Mouse (Mus musculus) B cell, adult 2 months (primary cell): ENCODE results near the gene Slc3a1.

ENCODE experiments used
- DNase-seq, 2 experiments: peaks; one replicate each; pipeline ENCODE4 v3.0.0; 2022

Slc3a1 gene

DNA sequence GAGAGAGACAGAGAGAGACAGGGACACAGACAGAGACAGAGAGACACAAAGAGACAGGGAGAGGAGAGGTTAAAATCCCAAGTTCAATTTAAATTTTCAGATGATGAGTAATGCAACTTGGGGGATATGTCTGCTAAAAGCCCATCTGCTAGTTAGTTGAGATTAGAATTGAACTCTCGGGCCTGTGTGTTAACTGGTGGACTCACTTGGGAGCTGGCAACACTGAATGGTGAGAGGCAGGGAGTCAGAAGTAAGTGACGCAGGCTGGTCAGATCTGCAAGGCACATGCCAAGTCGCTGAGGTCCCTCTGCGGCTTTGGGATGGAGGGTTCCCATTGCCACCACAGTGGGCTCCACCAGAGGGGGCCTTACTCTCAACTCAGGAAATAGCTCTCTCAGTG is 10.1 kb downstream of the Slc3a1 start:
- DNase-seq, result no peak

- no peak for DNase-seq
Observed at GRCm38 (mm10) chr17:85038761-85039160, 10.6 kb downstream of the Slc3a1 start.

DNA sequence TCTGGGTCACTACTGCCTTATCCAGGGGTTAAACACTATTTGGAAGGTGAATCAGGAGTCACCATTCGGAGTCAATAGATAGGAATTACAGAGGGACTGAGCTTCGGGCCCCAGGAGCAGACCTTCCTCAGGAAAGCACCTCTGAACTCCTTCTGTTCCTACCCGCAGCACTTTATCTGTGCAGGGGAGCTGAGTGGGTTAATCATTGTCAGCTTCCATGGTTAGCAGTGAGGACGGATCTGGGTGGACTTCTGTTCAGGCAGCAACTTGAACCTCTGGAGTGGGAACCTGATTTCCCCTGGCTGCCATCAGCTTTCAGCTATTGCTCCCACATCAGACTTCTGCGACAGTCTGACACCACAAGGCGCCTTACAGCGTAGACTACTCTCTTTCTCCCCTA is 12.7 kb downstream of the Slc3a1 start:
- DNase-seq, result no peak

DNA sequence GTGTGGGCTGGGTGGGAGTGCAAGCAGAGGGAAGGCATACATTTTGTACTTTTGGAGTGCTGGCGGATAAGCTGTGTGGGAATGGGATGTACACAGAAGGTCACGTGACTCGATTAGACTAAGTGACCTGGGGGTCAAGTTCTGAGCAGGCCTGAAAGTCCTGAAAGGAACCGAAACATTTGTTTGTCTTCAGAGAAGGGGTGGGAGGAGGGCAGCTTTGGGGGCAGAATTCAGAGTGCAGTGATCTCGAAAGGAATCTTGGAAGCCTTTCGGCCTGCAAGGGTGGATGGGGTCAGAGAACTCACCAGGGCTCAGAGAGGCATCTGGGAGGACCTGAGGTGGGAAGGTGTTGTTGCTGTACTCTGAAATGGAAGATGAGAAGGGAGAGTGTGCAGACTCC is 14.2 kb downstream of the Slc3a1 start:
- no peak for DNase-seq

DNA sequence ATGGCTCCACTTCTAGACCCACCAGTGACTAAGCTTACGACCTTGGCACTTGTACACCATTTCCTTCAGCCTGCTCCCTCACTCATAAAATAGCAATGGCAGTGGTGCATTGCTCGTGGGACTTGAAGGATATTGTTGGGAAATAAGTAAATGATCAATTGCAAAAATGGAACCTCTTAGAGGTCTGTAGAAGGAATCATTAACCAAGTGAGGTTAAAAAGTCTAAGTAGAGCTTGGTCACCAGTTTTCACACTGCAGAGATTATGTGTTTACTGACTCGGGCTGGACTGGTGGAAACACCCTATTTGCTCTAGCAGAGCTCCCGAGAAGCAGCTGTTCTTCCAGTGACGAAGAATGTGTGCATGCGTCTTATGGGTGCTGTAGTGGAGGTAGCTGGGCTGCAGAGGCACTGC is 15.2 kb downstream of the Slc3a1 start:
- DNase-seq, result no peak

- no peak for DNase-seq
Observed at GRCm38 (mm10) chr17:85044466-85044865, 16.3 kb downstream of the Slc3a1 start.

- no peak for DNase-seq
Observed at GRCm38 (mm10) chr17:85045160-85045559, 17.0 kb downstream of the Slc3a1 start.

- DNase-seq, result no peak
Observed at GRCm38 (mm10) chr17:85048379-85048778, 20.2 kb downstream of the Slc3a1 start.

DNA sequence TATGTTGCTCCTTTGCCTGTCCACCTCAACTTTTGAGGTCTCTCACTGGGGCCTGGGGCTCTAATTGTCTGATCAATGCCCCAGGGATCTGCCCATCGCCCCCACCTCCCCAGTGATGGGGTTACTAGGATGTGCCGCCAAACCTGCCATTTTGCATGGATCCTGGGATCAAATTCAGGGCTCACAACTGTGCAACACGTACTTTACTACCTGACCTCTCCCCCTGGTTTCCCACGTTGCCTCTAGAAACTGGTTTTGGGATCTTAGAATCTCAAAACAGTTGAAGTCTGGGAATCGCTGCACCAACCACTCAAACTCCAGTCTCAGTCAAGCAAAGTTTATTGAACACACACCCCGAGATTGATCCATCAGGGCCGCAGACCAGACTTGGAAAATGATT is 30.1 kb downstream of the Slc3a1 start:
- no peak for DNase-seq

GRCm38 (mm10) chr17:85059136-85059535 is 31.0 kb downstream of the Slc3a1 start:
- no peak for DNase-seq

- no peak for DNase-seq
Observed at GRCm38 (mm10) chr17:85063560-85063959, 35.4 kb downstream of the Slc3a1 start.

DNA sequence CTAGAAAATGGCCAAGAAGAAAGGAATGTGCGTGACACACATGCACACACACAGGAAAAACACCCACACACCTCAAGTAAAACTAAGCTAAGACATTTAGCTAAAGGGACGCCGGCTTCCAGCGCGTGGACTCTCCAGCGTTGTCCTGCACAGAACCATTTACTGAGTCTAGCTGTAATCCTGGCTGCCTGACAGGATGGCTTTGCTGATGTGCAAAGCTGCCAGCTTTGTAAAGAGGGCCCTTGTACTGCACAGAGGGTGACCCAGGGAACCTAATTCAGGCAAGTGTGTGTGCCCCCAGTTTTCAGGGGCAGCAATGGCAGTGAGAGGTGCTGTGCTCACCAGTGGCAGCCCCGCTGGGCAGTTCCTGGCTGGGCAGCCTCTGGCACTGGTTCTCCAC is 39.2 kb downstream of the Slc3a1 start:
- no peak for DNase-seq

- DNase-seq, result no peak
Observed at GRCm38 (mm10) chr17:85070658-85071057, 42.5 kb downstream of the Slc3a1 start.

- DNase-seq, result peak; percentile 5 to 16
Observed at GRCm38 (mm10) chr17:85071088-85071775, 43.1 kb downstream of the Slc3a1 start.

DNA sequence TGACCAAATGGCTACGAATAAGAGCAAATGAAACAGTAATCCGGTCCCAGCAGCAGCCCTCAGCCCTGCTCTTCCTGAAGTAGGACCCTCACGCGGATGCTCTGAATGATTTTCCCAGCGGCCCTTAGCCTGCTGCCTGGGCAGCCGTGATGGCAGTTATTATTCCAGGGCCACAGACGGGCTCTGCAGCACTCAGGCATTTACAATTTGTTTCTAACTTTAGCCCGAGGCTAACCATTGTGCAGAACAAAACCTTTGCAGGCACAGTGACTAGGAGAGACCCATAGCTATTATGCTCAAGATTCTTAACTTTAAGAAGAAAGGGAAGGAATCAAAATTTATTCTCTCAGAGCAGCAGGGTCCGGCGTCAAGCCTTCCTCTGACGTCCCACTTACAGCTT is 44.2 kb downstream of the Slc3a1 start:
- no peak for DNase-seq

- DNase-seq, result no peak
Observed at GRCm38 (mm10) chr17:85073214-85073613, 45.0 kb downstream of the Slc3a1 start.

GRCm38 (mm10) chr17:85074083-85074482 is 45.9 kb downstream of the Slc3a1 start:
- no peak for DNase-seq

GRCm38 (mm10) chr17:85079276-85079675 is 51.1 kb downstream of the Slc3a1 start:
- no peak for DNase-seq

DNA sequence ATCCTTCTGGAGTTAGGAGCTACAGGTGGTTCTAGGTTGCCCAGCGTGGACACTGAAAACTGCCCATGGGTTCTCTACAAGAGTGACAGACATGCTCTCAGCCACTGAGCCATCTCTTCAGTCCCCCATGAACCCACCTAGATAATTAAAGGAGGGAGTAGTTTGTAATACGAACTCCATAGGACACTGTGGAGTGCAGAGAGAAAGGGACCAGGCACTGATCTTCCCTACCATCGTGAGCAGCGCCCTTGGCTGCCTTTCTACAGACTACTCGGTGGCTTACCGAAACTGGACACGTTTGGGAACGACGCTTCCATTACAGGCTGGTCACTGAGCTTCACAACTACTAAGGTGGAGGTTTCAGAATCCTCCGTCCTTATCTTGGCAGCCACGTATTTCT is 52.6 kb downstream of the Slc3a1 start:
- no peak for DNase-seq

- no peak for DNase-seq
Observed at GRCm38 (mm10) chr17:85085335-85085734, 57.2 kb downstream of the Slc3a1 start.

DNA sequence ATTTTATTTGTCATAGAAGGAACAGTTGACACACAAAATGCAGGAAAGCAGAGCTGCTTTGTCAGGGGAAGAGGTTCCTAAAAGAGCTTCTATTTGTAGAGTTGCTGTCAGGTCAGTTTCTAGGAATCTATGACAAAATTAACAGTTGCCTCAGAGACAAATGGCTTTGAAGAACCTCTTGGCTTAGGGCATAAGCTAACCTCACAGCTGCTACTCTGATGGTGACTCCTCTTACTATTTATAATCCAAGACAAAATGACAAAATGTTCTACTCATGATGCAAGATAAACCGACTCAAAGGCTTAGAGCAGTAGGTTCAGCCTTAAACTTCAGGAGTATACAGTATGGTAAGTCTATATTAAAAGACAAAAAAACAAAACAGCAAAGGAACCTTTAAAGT is 58.3 kb downstream of the Slc3a1 start:
- DNase-seq, result no peak

DNA sequence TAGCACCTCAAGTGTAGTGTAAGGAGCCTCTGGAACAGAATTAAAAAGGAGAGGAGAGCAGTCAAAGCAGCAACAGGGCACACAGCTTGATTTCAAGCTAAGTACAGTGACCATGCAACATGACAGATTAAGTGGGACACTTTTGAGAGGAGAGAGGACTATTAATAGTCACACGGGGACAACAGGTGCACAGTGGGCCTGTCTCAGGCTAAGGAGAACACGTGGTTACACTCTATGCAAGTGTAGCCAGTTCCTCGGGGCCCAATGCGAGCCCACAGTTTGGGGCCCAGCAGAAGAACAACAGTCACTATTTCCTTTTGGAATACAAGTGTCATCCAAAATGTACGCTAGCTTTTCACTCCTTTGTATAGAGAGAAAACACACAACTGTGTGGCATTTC is 59.4 kb downstream of the Slc3a1 start:
- DNase-seq, result no peak

DNA sequence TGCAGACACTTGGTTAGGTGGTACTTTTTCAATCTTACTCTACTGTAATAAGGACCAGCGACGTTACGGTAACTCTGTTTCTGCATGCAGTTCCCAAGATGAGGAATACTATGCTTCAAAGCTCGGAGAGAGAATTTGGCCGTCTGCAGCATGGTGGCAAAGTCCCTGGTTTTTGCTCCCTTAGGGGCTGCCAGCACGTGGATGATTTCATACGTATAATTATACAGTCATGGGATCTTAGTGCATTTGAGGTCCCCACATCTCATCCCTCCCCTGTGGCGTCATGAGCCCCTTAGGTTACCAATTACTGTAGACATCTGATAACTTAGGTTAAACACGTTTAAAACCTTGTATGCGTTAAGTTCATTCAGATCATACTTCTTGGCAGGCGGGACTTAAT is 60.2 kb downstream of the Slc3a1 start:
- DNase-seq, result no peak

DNA sequence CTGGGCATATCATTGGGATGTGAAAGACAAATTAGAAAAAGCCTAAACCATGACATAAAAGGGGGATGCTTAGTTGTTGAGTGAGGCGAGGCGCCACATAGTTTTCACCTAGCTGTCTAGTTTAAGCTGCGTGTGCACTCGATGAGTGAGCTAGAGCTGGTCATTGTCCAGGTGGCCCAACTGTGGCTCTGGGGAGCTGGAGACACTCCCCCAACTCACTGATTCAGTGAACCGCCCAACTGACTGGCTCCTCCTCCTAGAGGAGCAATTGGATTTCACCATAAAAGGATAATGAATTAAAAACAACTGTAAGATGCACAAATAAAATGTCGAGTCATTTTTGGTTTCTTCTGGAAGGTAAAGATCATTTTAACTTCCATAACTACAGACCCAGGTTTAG is 60.8 kb downstream of the Slc3a1 start:
- DNase-seq, result no peak

DNA sequence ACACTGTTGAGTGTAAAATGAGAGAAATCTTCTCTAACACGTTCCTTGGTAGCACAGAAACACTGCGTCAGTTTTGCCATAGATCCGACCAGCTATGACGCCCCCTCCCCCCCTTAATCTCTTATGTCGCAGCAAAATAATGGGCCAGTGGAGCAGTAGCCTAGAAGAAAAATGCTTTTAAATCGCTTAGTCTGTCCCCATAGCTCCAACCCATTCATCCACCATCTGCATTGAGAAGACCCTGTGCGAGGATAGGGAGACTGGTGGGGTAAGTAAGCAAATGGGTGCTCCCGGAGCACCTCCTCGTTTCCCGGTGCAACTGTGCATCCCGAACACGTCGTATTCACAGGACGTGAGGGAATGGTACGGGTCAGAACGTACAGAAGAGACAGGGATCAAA is 61.4 kb downstream of the Slc3a1 start:
- no peak for DNase-seq
